Mouse (Mus musculus): ENCODE results near the gene Erc2. TPM values are rescaled to one million over a fixed set of nuclear protein-coding genes. Genes with fewer than 3 reads are reported as not detected.

Gene Erc2
- polyA plus RNA-seq, 1 experiment from 2014 or later = 1.4 TPM

DNA sequence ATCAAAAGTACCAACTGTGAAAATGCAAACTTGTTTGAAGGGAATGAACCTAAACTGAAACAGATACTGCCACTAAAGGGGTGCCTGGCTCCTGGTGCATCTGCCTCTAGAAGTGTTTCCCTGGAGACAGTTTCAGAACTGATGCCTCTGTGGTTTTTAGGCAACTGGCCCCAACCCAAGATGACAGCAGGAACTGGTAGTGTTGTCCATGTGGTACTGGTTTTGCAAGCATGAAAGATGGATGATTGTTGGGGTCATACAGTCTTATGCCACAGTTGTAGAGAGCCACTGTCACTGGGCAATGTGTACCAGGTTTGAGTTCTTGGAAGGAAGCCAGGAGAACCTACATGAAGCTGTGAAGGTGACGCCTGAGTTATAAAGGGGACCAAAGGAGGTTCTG lies 365.2 kb downstream of the Erc2 start:
- H3K9ac ChIP-seq (ENCODE audit: low read depth, low read length) = no peak overlapping the region
- no peaks in the 10 kb centered on the region for H3K9me3 ChIP-seq (replicated peaks; ENCODE audit: control insufficient read depth, low read length)
- H3K4me3 ChIP-seq (ENCODE audit: low read depth, low read length) = no peak overlapping the region
- H3K4me1 ChIP-seq (ENCODE audit: control insufficient read depth, low read depth, low read length) = no peaks in the 10 kb centered on the region
- WGBS (ENCODE audit: insufficient replicate concordance) = 68% methylated on average over 1 of the region's 1 CpGs
- no peaks in the 10 kb centered on the region for H3K27me3 ChIP-seq (ENCODE audit: control insufficient read depth, insufficient read depth, low read depth, low read length)
- H3K27ac ChIP-seq (ENCODE audit: low read length) = no peak overlapping the region
- no peak for ATAC-seq (ENCODE audit: low read depth)
- H3K4me2 ChIP-seq (ENCODE audit: low read depth, low read length) = no peak overlapping the region
- H3K36me3 ChIP-seq (ENCODE audit: control insufficient read depth, insufficient read depth) = no peaks in the 10 kb centered on the region

DNA sequence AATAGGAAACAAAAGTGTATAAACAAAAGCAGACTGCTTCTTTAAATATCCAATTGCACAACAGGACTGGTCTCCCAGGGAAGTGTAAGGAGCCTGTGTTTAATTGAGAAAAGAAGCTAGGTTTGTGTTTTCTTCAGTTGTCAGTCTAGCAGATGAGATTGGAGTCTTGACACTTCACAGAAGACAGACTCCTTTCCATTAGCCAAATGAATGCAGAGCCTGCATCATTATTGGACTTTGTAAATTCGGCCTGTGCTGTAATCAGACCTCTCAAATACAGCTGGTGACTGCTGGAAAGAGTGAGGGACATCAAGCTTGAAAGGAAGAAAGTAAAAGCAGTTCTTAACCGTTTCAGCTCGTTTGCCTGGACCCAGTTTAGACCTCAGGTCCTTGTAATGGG lies 376.3 kb downstream of the Erc2 start:
- WGBS (ENCODE audit: insufficient replicate concordance) = 34% methylated on average over 3 of the region's 3 CpGs
- Histone ChIP-seq H3K4me2 (ENCODE audit: low read depth, low read length) (no peak overlapping the region), H3K9ac (ENCODE audit: low read depth, low read length) (no peak overlapping the region)

DNA sequence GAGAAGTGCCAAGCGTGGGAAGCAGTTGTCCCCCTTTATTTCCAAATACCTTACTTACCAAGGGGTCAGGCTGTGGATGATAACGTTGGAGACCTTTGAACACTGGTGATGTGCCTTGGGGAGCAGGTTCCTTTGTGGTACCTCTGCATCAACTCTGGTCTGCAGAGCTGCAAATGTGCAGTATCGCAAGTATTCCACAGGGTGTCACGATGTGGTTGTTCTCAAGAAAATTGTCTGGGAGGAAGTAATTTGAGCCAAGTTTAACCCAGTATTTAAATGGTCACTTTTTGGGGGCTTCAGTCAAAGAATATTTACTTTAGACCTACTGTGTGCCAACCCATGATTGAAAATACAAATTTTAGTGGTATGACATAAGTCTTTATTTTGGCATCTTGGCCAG lies 381.8 kb downstream of the Erc2 start:
- H3K36me3 ChIP-seq (ENCODE audit: control insufficient read depth, insufficient read depth) = no peaks in the 10 kb centered on the region
- ATAC-seq (ENCODE audit: low read depth) = no peak
- 33% methylated on average over 4 of the region's 4 CpGs for WGBS (ENCODE audit: insufficient replicate concordance)

More for the DNA sequence above, 376.3 kb downstream of the Erc2 start:
- Histone ChIP-seq H3K4me1 (ENCODE audit: control insufficient read depth, low read depth, low read length) (no peaks in the 10 kb centered on the region), H3K36me3 (ENCODE audit: control insufficient read depth, insufficient read depth) (no peaks in the 10 kb centered on the region), H3K27me3 (ENCODE audit: control insufficient read depth, insufficient read depth, low read depth, low read length) (no peaks in the 10 kb centered on the region), H3K4me3 (ENCODE audit: low read depth, low read length) (no peak overlapping the region), H3K9me3 (replicated peaks; ENCODE audit: control insufficient read depth, low read length) (no peaks in the 10 kb centered on the region), H3K27ac (ENCODE audit: low read length) (no peak overlapping the region)
- ATAC-seq (ENCODE audit: low read depth) = no peak

DNA sequence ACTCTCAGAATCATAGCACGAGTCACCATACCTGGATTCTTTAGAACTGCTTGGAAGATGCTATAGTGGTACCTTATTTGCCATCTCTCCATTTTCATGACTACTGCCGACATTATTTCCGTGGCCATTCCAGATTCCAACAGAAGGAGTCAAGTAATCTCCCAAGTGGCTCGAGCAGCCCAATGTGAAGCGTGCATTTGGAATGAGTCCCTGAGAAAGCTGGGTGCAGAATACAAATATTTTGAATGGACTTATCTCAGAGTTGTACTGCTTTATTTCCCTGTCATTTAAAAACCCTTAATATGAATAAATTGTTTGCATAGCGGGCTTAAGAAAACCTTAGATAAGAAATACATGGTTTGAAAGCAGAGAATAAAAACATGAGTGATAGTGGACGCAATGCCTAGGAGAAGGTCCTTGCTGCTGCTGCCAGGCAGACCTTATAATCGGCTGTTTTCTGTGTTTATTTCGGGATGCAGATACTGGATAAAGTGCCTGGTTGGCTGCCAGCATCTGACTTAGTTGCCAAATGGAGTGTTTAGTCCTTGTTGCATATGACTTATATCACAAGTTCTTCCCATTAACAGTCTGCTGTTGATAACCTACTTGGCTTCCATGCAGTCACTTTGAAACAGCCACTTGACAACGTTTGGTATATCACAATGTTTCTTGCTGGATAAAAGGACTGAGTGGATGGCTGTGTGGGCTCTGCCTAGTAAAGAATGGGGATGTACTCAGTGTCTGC lies 388.5 kb downstream of the Erc2 start:
- Histone ChIP-seq H3K27me3 (ENCODE audit: control insufficient read depth, insufficient read depth, low read depth, low read length) (no peaks in the 10 kb centered on the region), H3K4me1 (ENCODE audit: control insufficient read depth, low read depth, low read length) (no peaks in the 10 kb centered on the region), H3K27ac (ENCODE audit: low read length) (no peak overlapping the region), H3K4me3 (ENCODE audit: low read depth, low read length) (no peak overlapping the region), H3K9me3 (replicated peaks; ENCODE audit: control insufficient read depth, low read length) (no peaks in the 10 kb centered on the region), H3K36me3 (ENCODE audit: control insufficient read depth, insufficient read depth) (no peaks in the 10 kb centered on the region), H3K9ac (ENCODE audit: low read depth, low read length) (no peak overlapping the region), H3K4me2 (ENCODE audit: low read depth, low read length) (no peak overlapping the region)
- no peak for ATAC-seq (ENCODE audit: low read depth)
- WGBS (ENCODE audit: insufficient replicate concordance) = 56% methylated on average over 10 of the region's 10 CpGs

More for the DNA sequence above, 381.8 kb downstream of the Erc2 start:
- Histone ChIP-seq H3K9ac (ENCODE audit: low read depth, low read length) (no peak overlapping the region), H3K27me3 (ENCODE audit: control insufficient read depth, insufficient read depth, low read depth, low read length) (no peaks in the 10 kb centered on the region), H3K9me3 (replicated peaks; ENCODE audit: control insufficient read depth, low read length) (no peaks in the 10 kb centered on the region), H3K4me1 (ENCODE audit: control insufficient read depth, low read depth, low read length) (no peaks in the 10 kb centered on the region), H3K4me2 (ENCODE audit: low read depth, low read length) (no peak overlapping the region), H3K27ac (ENCODE audit: low read length) (no peak overlapping the region), H3K4me3 (ENCODE audit: low read depth, low read length) (no peak overlapping the region)

DNA sequence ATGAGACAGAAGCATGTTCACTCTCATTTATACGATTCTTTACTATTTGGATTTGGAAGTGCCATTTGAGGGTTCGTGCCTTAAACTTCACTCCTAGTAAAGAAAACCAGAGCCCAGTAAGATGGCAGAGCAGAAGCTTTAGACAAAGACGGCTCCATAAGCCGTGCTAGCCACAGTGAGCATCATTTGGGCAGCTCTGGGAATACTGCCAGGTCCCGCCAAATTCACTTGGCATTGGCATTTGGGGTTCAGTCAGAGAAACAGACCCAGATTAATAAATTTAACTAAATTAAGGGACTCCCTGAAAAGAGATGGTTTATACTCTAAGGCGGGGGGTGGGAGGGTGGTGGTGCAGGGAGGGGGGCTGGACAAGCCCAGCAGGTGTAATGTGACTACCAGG lies 401.0 kb downstream of the Erc2 start:
- Histone ChIP-seq H3K36me3 (ENCODE audit: control insufficient read depth, insufficient read depth) (no peaks in the 10 kb centered on the region), H3K27me3 (ENCODE audit: control insufficient read depth, insufficient read depth, low read depth, low read length) (no peaks in the 10 kb centered on the region), H3K9ac (ENCODE audit: low read depth, low read length) (no peak overlapping the region), H3K27ac (ENCODE audit: low read length) (no peak overlapping the region), H3K4me3 (ENCODE audit: low read depth, low read length) (no peak overlapping the region), H3K4me1 (ENCODE audit: control insufficient read depth, low read depth, low read length) (no peaks in the 10 kb centered on the region), H3K4me2 (ENCODE audit: low read depth, low read length) (no peak overlapping the region), H3K9me3 (replicated peaks; ENCODE audit: control insufficient read depth, low read length) (no peaks in the 10 kb centered on the region)
- WGBS (ENCODE audit: insufficient replicate concordance) = 61% methylated on average over 6 of the region's 6 CpGs
- no peak for ATAC-seq (ENCODE audit: low read depth)

DNA sequence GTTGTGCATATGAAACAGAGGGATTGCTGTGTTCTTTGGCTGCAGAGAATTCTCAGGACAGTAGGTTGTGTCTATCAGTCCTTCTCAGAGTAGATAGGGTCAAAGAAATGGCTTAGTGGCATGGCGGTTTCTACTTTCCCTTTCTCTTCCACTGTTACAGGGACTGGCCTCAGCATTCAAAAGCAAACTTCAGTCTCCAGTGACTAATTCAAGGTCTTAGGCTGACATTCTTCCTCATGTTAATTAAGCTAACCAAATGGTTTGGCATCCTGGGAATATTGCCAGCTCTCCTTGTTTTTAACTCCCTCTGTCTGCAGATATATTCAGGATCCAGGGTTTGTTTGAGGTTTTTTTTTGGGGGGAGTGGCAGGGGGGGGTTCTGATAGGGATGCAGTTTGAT lies 408.6 kb downstream of the Erc2 start:
- WGBS (ENCODE audit: insufficient replicate concordance) = 48% methylated on average over 1 of the region's 1 CpGs
- ATAC-seq (ENCODE audit: low read depth) = no peak
- H3K9me3 ChIP-seq (replicated peaks; ENCODE audit: control insufficient read depth, low read length) = no peaks in the 10 kb centered on the region
- H3K27me3 ChIP-seq (ENCODE audit: control insufficient read depth, insufficient read depth, low read depth, low read length) = no peaks in the 10 kb centered on the region
- no peak overlapping the region for H3K4me3 ChIP-seq (ENCODE audit: low read depth, low read length)
- H3K36me3 ChIP-seq (ENCODE audit: control insufficient read depth, insufficient read depth) = no peaks in the 10 kb centered on the region
- no peak overlapping the region for H3K9ac ChIP-seq (ENCODE audit: low read depth, low read length)
- no peaks in the 10 kb centered on the region for H3K4me1 ChIP-seq (ENCODE audit: control insufficient read depth, low read depth, low read length)
- H3K27ac ChIP-seq (ENCODE audit: low read length) = no peak overlapping the region
- no peak overlapping the region for H3K4me2 ChIP-seq (ENCODE audit: low read depth, low read length)

DNA sequence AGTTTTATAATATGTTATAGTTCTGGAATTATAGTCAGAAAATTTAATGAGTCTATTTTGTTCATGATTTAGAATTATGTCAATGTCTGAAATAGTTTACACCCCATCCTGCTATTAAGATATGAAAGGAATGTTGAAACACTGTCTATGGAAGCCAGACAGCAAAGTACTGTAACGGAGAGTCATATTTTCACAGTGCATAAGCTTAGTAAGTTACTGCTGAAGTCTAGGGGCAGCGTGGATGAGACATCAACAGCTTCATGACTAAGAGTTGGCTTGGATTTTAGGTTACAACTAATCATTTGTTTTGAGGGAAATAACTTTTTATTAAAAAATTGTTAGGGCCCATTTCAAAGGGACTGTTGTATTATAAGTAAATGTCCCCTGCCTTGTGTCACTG lies 412.8 kb downstream of the Erc2 start:
- no peaks in the 10 kb centered on the region for H3K4me1 ChIP-seq (ENCODE audit: control insufficient read depth, low read depth, low read length)
- 51% methylated on average over 2 of the region's 2 CpGs for WGBS (ENCODE audit: insufficient replicate concordance)
- H3K4me2 ChIP-seq (ENCODE audit: low read depth, low read length) = no peak overlapping the region
- H3K9me3 ChIP-seq (replicated peaks; ENCODE audit: control insufficient read depth, low read length) = no peaks in the 10 kb centered on the region
- no peak overlapping the region for H3K9ac ChIP-seq (ENCODE audit: low read depth, low read length)
- no peak overlapping the region for H3K4me3 ChIP-seq (ENCODE audit: low read depth, low read length)
- H3K36me3 ChIP-seq (ENCODE audit: control insufficient read depth, insufficient read depth) = no peaks in the 10 kb centered on the region
- H3K27me3 ChIP-seq (ENCODE audit: control insufficient read depth, insufficient read depth, low read depth, low read length) = no peaks in the 10 kb centered on the region
- ATAC-seq (ENCODE audit: low read depth) = no peak
- H3K27ac ChIP-seq (ENCODE audit: low read length) = no peak overlapping the region

DNA sequence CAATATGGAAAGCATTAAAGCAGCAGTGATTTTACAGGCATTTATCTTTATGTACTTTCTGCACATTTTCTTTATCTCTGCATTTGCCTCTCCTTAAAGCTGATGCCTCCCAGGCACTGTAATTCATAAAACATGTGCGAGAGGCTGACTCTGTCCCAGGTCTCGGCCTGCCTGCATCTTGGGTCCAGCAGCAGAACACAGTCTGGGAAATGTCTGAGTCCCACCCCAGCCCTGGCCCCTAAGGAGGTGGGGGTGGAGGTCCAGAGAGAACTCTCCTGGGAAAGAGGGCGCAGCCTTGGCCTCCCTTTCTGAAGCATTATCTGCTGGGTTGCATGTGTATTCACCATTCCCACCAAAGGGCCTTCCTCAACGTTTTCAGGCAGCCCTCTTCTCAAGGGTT lies 420.9 kb downstream of the Erc2 start:
- no peak for ATAC-seq (ENCODE audit: low read depth)
- Histone ChIP-seq H3K9ac (ENCODE audit: low read depth, low read length) (no peak overlapping the region), H3K4me2 (ENCODE audit: low read depth, low read length) (no peak overlapping the region), H3K36me3 (ENCODE audit: control insufficient read depth, insufficient read depth) (no peaks in the 10 kb centered on the region), H3K4me1 (ENCODE audit: control insufficient read depth, low read depth, low read length) (no peaks in the 10 kb centered on the region), H3K27ac (ENCODE audit: low read length) (no peak overlapping the region), H3K27me3 (ENCODE audit: control insufficient read depth, insufficient read depth, low read depth, low read length) (no peaks in the 10 kb centered on the region), H3K4me3 (ENCODE audit: low read depth, low read length) (no peak overlapping the region), H3K9me3 (replicated peaks; ENCODE audit: control insufficient read depth, low read length) (no peaks in the 10 kb centered on the region)
- 53% methylated on average over 4 of the region's 4 CpGs for WGBS (ENCODE audit: insufficient replicate concordance)

DNA sequence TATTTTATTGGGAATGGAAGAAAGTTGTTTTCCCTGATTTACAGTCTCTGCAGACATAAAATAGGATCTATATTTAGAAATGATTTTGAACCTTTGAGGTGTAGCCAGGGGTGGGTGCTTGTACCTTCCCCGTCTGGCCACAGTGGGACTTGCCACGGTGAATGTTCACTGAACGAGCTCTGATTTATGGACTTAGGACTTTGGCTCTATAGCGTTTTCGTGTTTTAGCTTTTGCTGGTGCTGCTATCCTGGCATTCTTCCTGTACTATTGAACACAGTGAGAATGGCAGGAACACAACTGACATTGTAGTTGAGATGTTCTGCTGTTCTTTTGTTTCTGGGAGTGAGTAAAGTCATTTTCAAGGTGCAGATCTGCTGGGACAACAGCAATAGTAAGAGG lies 429.4 kb downstream of the Erc2 start:
- Histone ChIP-seq H3K9me3 (replicated peaks; ENCODE audit: control insufficient read depth, low read length) (no peaks in the 10 kb centered on the region), H3K27ac (ENCODE audit: low read length) (no peak overlapping the region), H3K27me3 (ENCODE audit: control insufficient read depth, insufficient read depth, low read depth, low read length) (no peaks in the 10 kb centered on the region), H3K4me1 (ENCODE audit: control insufficient read depth, low read depth, low read length) (no peaks in the 10 kb centered on the region), H3K4me3 (ENCODE audit: low read depth, low read length) (no peak overlapping the region), H3K36me3 (ENCODE audit: control insufficient read depth, insufficient read depth) (no peaks in the 10 kb centered on the region), H3K9ac (ENCODE audit: low read depth, low read length) (no peak overlapping the region), H3K4me2 (ENCODE audit: low read depth, low read length) (no peak overlapping the region)
- ATAC-seq (ENCODE audit: low read depth) = no peak
- 67% methylated on average over 5 of the region's 5 CpGs for WGBS (ENCODE audit: insufficient replicate concordance)
